Mouse (Mus musculus) MEL (cell line): Measurements from ENCODE around the gene Pcnx2. TPM values are rescaled to one million over a fixed set of nuclear protein-coding genes. Genes with fewer than 3 reads are reported as not detected.

Source experiments
- DNase-seq: peaks from one replicate; pipeline ENCODE4 v3.0.0; 2011; ENCODE audit warnings: low read depth, low spot score
- H3K27ac ChIP-seq: 2 replicates; pipeline ENCODE4 v1.5.1; 2012; ENCODE audit warnings: low read depth, mild to moderate bottlenecking, control low read depth, low read length, moderate library complexity; ENCODE audit not compliant: control insufficient read depth
- H3K27me3 ChIP-seq, 2 experiments: fragments of 150-350 bp in 1 of 2; sonication (generic) in 1 of 2; 2 replicates each; pipeline ENCODE4 v1.6.1; 2012; ENCODE audit warnings: low read length in 2 of 2, mild to moderate bottlenecking in 2 of 2, improper control_type of control experiment in 1 of 2, moderate library complexity in 1 of 2; ENCODE audit not compliant: insufficient read depth in 2 of 2, control insufficient read depth in 1 of 2
- H3K36me3 ChIP-seq, 2 experiments: 2 replicates each; pipeline ENCODE4 v1.6.1; 2012 to 2014; ENCODE audit warnings: low read length in 2 of 2, improper control_type of control experiment in 1 of 2, inconsistent platforms in 1 of 2, mild to moderate bottlenecking in 1 of 2; ENCODE audit not compliant: insufficient read depth in 2 of 2, control insufficient read depth in 1 of 2
- H3K4me1 ChIP-seq, 2 experiments: fragments of 150-350 bp in 1 of 2; sonication (generic) in 1 of 2; 2 replicates each; pipeline ENCODE4 v1.6.1; 2012; ENCODE audit warnings: low read length in 2 of 2, improper control_type of control experiment in 1 of 2, mild to moderate bottlenecking in 1 of 2; ENCODE audit not compliant: insufficient read depth in 2 of 2, control insufficient read depth in 1 of 2
- H3K4me3 ChIP-seq, 2 experiments: fragments of 150-350 bp in 1 of 2; sonication (generic) in 1 of 2; 2 replicates each; pipeline ENCODE4 v1.5.1; 2012; ENCODE audit warnings: low read depth in 2 of 2, low read length in 2 of 2, mild to moderate bottlenecking in 2 of 2, moderate library complexity in 2 of 2, control low read depth in 1 of 2, improper control_type of control experiment in 1 of 2; ENCODE audit not compliant: control insufficient read depth in 1 of 2, insufficient read depth in 1 of 2
- H3K79me2 ChIP-seq: 2 replicates; pipeline ENCODE4 v1.6.1; 2012; ENCODE audit warnings: mild to moderate bottlenecking, low read length, moderate library complexity; ENCODE audit not compliant: control insufficient read depth, poor library complexity, insufficient read depth
- H3K9ac ChIP-seq: 2 replicates; pipeline ENCODE4 v1.6.1; 2012; ENCODE audit warnings: low read depth, mild to moderate bottlenecking, control low read depth, low read length, moderate library complexity; ENCODE audit not compliant: control insufficient read depth, poor library complexity, severe bottlenecking
- H3K9me3 ChIP-seq: fragments of 150-350 bp; sonication (generic); replicated peaks from 2 replicates; pipeline ENCODE4 v1.6.1; 2012; ENCODE audit warnings: mild to moderate bottlenecking, low read length, improper control_type of control experiment, moderate library complexity; ENCODE audit not compliant: insufficient read depth
- CHD1 ChIP-seq: IDR thresholded peaks from 2 replicates; pipeline ENCODE4 v1.6.1; 2012; ENCODE audit warnings: low read depth, mild to moderate bottlenecking, inconsistent platforms, low read length, improper control_type of control experiment
- CTCF ChIP-seq, 3 experiments: IDR thresholded peaks in 2 of 3; conservative IDR thresholded peaks in 1 of 3; 2 replicates each; pipeline ENCODE4 v1.5.1; 2011 to 2012; ENCODE audit warnings: low read length in 3 of 3, low read depth in 2 of 3, mild to moderate bottlenecking in 2 of 3, improper control_type of control experiment in 1 of 3, inconsistent platforms in 1 of 3, mixed read lengths in 1 of 3, moderate library complexity in 1 of 3; ENCODE audit not compliant: control insufficient read depth in 1 of 3, insufficient read depth in 1 of 3, poor library complexity in 1 of 3, severe bottlenecking in 1 of 3
- ELF1 ChIP-seq: IDR thresholded peaks from 2 replicates; pipeline ENCODE4 v1.6.1; 2014; ENCODE audit warnings: low read depth, mild to moderate bottlenecking, inconsistent platforms, low read length, improper control_type of control experiment, moderate library complexity
- EP300 ChIP-seq, 2 experiments: IDR thresholded peaks; 2 replicates each; pipeline ENCODE4 v1.6.1; 2011; ENCODE audit warnings: improper control_type of control experiment in 2 of 2, low read length in 2 of 2, low read depth in 1 of 2, mild to moderate bottlenecking in 1 of 2
- GABPA ChIP-seq: IDR thresholded peaks from 2 replicates; pipeline ENCODE4 v1.6.1; 2012; ENCODE audit warnings: low read depth, mild to moderate bottlenecking, inconsistent platforms, low read length, improper control_type of control experiment, moderate library complexity
- GATA1 ChIP-seq: IDR thresholded peaks from 2 replicates; pipeline ENCODE4 v1.6.1; 2011; ENCODE audit warnings: low read depth, low read length, improper control_type of control experiment
- HCFC1 ChIP-seq: IDR thresholded peaks from 2 replicates; pipeline ENCODE4 v1.6.1; 2012; ENCODE audit warnings: low read depth, mild to moderate bottlenecking, inconsistent platforms, low read length, improper control_type of control experiment, moderate library complexity
- JUND ChIP-seq: IDR thresholded peaks from 2 replicates; pipeline ENCODE4 v1.6.1; 2011; ENCODE audit warnings: low read depth, mild to moderate bottlenecking, improper control_type of control experiment, low read length
- MAFK ChIP-seq: IDR thresholded peaks from 2 replicates; pipeline ENCODE4 v1.6.1; 2011; ENCODE audit warnings: low read depth, mild to moderate bottlenecking, low read length, improper control_type of control experiment, borderline replicate concordance
- MAX ChIP-seq: IDR thresholded peaks from 2 replicates; pipeline ENCODE4 v1.6.1; 2011; ENCODE audit warnings: low read length, improper control_type of control experiment
- MAZ ChIP-seq: IDR thresholded peaks from 2 replicates; pipeline ENCODE4 v1.6.1; 2012; ENCODE audit warnings: low read depth, mild to moderate bottlenecking, inconsistent platforms, low read length, improper control_type of control experiment
- MYB ChIP-seq: IDR thresholded peaks from 2 replicates; pipeline ENCODE4 v1.6.1; 2011; ENCODE audit warnings: mild to moderate bottlenecking, low read depth, low read length, improper control_type of control experiment
- NELFE ChIP-seq: IDR thresholded peaks from 2 replicates; pipeline ENCODE4 v1.6.1; 2011; ENCODE audit warnings: low read depth, low read length, improper control_type of control experiment
- NRF1 ChIP-seq: IDR thresholded peaks from 2 replicates; pipeline ENCODE4 v1.6.1; 2014; ENCODE audit warnings: low read depth, mild to moderate bottlenecking, inconsistent platforms, low read length, improper control_type of control experiment, moderate library complexity; ENCODE audit not compliant: poor library complexity, insufficient read depth, severe bottlenecking
- POLR2AphosphoS5 ChIP-seq: IDR thresholded peaks from 2 replicates; pipeline ENCODE4 v1.6.1; 2012; ENCODE audit warnings: low read depth, borderline replicate concordance, mild to moderate bottlenecking, inconsistent platforms, low read length, moderate library complexity, mixed read lengths
- RAD21 ChIP-seq: IDR thresholded peaks from 2 replicates; pipeline ENCODE4 v1.6.1; 2011; ENCODE audit warnings: mild to moderate bottlenecking, low read depth, low read length, improper control_type of control experiment
- RCOR1 ChIP-seq: IDR thresholded peaks from 2 replicates; pipeline ENCODE4 v1.6.1; 2012; ENCODE audit warnings: low read depth, mild to moderate bottlenecking, inconsistent platforms, low read length, improper control_type of control experiment
- SMC3 ChIP-seq: IDR thresholded peaks from 2 replicates; pipeline ENCODE4 v1.6.1; 2011; ENCODE audit warnings: low read depth, low read length, improper control_type of control experiment
- UBTF ChIP-seq: IDR thresholded peaks from 2 replicates; pipeline ENCODE4 v1.6.1; 2012; ENCODE audit warnings: low read depth, mild to moderate bottlenecking, inconsistent platforms, low read length, improper control_type of control experiment, moderate library complexity, borderline replicate concordance; ENCODE audit not compliant: insufficient read depth
- ZMIZ1 ChIP-seq: IDR thresholded peaks from 2 replicates; pipeline ENCODE4 v1.6.1; 2012; ENCODE audit warnings: low read depth, mild to moderate bottlenecking, inconsistent platforms, low read length, improper control_type of control experiment, moderate library complexity
- polyA plus RNA-seq, 2 experiments: library from polyadenylated mRNA; stranded (reverse) in 1 of 2; unstranded in 1 of 2; fragments of >175 nt in 1 of 2; fragments of >200 nt in 1 of 2; gene quantifications; 2 replicates each; pipeline versions ENCODE4 v1.2.1 to v1.2.4; 2012; ENCODE audit warnings: low replicate concordance in 2 of 2, low read depth in 1 of 2; ENCODE audit not compliant: insufficient read length in 2 of 2, insufficient read depth in 1 of 2, missing spikeins in 1 of 2
- total RNA-seq: library from RNA; depleted of rRNA; stranded (reverse); fragments of 300-350 nt; gene quantifications from 2 replicates; pipeline ENCODE4 v1.2.3, GENCODE M21; 2012

The Pcnx2 gene
- total and polyA plus RNA-seq, 3 experiments = 0.04 TPM; not detected in 2

DNA sequence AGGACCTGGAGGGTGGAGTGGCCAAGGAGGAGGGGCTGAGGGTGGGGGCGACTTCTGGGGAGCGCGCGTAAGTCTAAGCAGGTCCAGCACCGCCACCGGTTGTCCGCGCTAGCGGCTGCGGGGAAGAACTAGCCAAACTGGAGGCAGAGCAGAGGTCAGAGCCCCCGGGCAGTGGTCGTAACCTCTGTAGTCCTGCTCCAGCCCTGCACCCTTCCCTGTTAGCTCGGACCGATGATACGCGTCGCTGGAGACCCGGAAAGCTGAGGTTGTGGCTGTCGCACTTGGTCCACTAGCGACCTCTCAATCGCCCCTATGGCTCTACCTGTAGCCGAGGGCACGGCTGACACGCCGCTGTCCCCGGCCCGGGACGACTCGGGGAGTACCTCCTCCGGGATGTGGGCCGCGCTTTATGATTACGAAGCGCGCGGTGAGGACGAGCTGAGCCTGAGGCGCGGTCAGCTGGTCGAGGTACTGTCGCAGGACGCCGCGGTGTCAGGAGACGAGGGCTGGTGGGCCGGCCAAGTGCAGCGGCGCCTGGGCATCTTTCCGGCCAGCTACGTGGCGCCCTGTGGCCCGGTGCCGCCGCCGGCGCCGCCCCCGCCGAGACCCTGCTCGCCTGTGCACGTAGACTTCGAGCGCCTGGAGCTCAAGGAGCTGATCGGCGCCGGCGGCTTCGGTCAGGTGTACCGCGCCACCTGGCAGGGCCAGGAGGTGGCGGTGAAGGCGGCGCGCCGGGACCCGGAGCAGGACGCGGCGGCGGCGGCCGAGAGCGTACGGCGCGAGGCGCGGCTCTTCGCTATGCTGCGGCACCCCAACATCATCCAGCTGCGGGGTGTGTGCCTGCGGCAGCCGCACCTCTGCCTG is 12.5 kb upstream of the Pcnx2 start, which contains the start of gene Map3k21:
TSS of gene Map3k21 (plus strand) at position 86 of the 864 bp plus-strand sequence.
- H3K79me2 ChIP-seq = no peaks in the 10 kb centered on the region
- no peaks in the 10 kb centered on the region for H3K4me1 ChIP-seq
- no peak for DNase-seq
- no peak within 1 kb of the TSS for H3K27ac ChIP-seq
- no peaks in the 10 kb centered on the region for H3K36me3 ChIP-seq
- no peak within 1 kb of the TSS for H3K4me3 ChIP-seq
- no peaks in the 10 kb centered on the region for H3K9me3 ChIP-seq
- no peak for TF ChIP-seq MYB
- no peak for TF ChIP-seq CTCF (IDR thresholded peaks at IDR 0.05 in 2 of 3, conservative IDR thresholded peaks at IDR 0.05 in 1 of 3; ENCODE audit: control insufficient read depth in 1 of 3, insufficient read depth in 1 of 3, low read depth in 2 of 3, low read length in 3 of 3, poor library complexity in 1 of 3, severe bottlenecking in 1 of 3)
- TF ChIP-seq CHD1 = no peak
- TF ChIP-seq RCOR1 = no peak
- no peak for TF ChIP-seq GATA1
- no peak for TF ChIP-seq MAZ
- TF ChIP-seq MAX = no peak
- TF ChIP-seq SMC3 = no peak
- TF ChIP-seq GABPA = no peak
- TF ChIP-seq UBTF = no peak
- H3K27me3 ChIP-seq = no peaks in the 10 kb centered on the region
- H3K9ac ChIP-seq = no peak within 1 kb of the TSS

DNA sequence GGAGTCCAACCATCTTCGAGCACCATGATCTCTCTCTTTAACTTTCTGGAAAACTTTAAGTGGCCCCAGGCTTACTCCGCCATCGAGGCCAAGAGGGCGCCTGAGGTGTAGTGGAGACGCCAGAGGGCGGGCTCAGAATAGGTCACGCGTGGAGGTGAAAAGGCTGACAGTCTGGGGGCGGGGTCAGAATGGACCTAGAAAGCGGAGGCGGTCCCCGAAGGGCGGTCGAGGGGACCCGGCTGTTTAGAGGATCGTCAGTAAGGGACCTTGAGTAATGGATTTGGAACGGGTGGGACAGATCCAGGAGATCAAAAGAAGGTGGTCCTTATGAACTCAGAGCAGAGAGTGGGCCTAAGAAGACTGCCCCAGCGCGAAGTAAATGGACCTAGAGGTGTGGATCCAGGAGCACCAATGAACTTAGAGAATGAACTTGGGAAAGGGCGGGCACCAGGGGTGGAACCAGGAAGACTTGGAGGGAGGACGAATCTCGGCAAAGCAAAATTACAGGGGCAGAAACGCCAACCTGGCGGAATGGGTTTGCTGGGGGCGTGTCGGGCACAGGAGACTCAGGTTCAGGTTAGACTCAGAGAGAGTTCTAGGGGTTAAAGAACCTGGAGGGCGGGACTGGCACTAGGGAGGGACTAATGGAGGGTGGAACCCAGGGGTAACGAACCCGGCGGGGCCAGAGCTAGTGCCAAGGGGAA is 11.7 kb upstream of the Pcnx2 start:
- Histone ChIP-seq H3K4me1 (no peaks in the 10 kb centered on the region), H3K4me3 (no peak overlapping the region), H3K79me2 (no peaks in the 10 kb centered on the region), H3K9me3 (no peaks in the 10 kb centered on the region), H3K27ac (no peak overlapping the region), H3K27me3 (no peaks in the 10 kb centered on the region), H3K9ac (no peak overlapping the region), H3K36me3 (no peaks in the 10 kb centered on the region)
- no peak for DNase-seq
- TF ChIP-seq ELF1 (no peak), NRF1 (no peak), EP300 (IDR thresholded peaks at IDR 0.05; ENCODE audit: low read depth in 1 of 2, low read length in 2 of 2) (no peak), POLR2AphosphoS5 (no peak), NELFE (no peak), ZMIZ1 (no peak), MAFK (no peak), RAD21 (no peak), RCOR1 (no peak), GABPA (no peak), JUND (no peak), HCFC1 (no peak), UBTF (no peak)
